9 mouse cellular contexts compared by ENCODE assay signal in genomic region chr12:91641133-91641532, GRCm38 (mm10). TPM values are rescaled to one million over a fixed set of nuclear protein-coding genes. Genes with fewer than 3 reads are reported as not detected.
A peak's percentile ranks its signal among the peaks of the same experiment; 100 is the strongest.
DNase-seq lines count a peak whose midpoint lies in the region; ATAC-seq and TF ChIP-seq lines count a peak whose summit lies in the region.
"Had no signal": no experiment of that assay in that cellular context is flagged by ENCODE, and none has a peak within 500 bp of the region (broad histone marks: within the 10 kb centered on the region; RNA-seq: fewer than 3 reads in every experiment).

No protein-coding gene starts in this region.

- peak overlapping the region; percentile 57 for H3K4me3 ChIP-seq in gastrocnemius, adult 2 months
- peak overlapping the region; percentile 12; the same call in 1 of the 2 replicates for H3K4me3 ChIP-seq in lung, postnatal 0 days (ENCODE audit: low read depth, low read length)
- no peak overlapping the region for H3K4me3 ChIP-seq in liver, embryonic 12.5 days
- H3K4me3 ChIP-seq: erythroblast, embryonic 14.5 days had no signal

- peak overlapping the region; percentile 44 for H3K4me2 ChIP-seq in lung, postnatal 0 days (replicated peaks; ENCODE audit: low read depth, low read length)
- peak overlapping the region; percentile 5; the same call in 1 of the 2 replicates for H3K4me2 ChIP-seq in liver, embryonic 12.5 days

- H3K9me3 ChIP-seq in lung, postnatal 0 days (ENCODE audit: low read length) = no peaks in the 10 kb centered on the region
- H3K9me3 ChIP-seq in liver, embryonic 12.5 days (replicated peaks) = no peaks in the 10 kb centered on the region

- TF ChIP-seq EP300 in lung, postnatal 0 days (IDR thresholded peaks at IDR 0.05) = no peak

- TF ChIP-seq CTCF in gastrocnemius, adult 2 months (IDR thresholded peaks at IDR 0.05) = no peak
- no peak for TF ChIP-seq CTCF in lung, postnatal 0 days (IDR thresholded peaks at IDR 0.05)

- H3K27ac ChIP-seq in gastrocnemius, adult 2 months = peak overlapping the region; percentile 56; the same call in 1 of the 2 replicates
- no peak overlapping the region for H3K27ac ChIP-seq in lung, postnatal 0 days (ENCODE audit: low read length)
- no peak overlapping the region for H3K27ac ChIP-seq in liver, embryonic 12.5 days

- H3K36me3 ChIP-seq in lung, postnatal 0 days (ENCODE audit: insufficient read depth, low read length) = no peaks in the 10 kb centered on the region
- peaks cover 60% of the 10 kb centered on the region for H3K36me3 ChIP-seq in liver, embryonic 12.5 days

- peaks cover 4% of the 10 kb centered on the region; the same call in 1 of the 2 replicates for H3K4me1 ChIP-seq in lung, postnatal 0 days (ENCODE audit: insufficient read depth, low read depth, low read length)
- H3K4me1 ChIP-seq in liver, embryonic 12.5 days = peaks cover 29% of the 10 kb centered on the region

- 61% methylated on average over 5 of the region's 7 CpGs for WGBS in lung, postnatal 0 days
- 68% methylated on average over 6 of the region's 7 CpGs for WGBS in liver, embryonic 12.5 days (ENCODE audit: insufficient replicate concordance)

- DNase-seq in gastrocnemius, adult 2 months = no peak
- no peak for DNase-seq in gastrocnemius, postnatal 36 days
- DNase-seq in lung, postnatal 0 days (ENCODE audit: low spot score) = no peak
- DNase-seq in lung, postnatal 36 days = no peak
- no peak for DNase-seq in right cerebral cortex, postnatal 10 days (ENCODE audit: low spot score in 2 of 2)
- no peak for DNase-seq in left cerebral cortex, adult 18-20 months (ENCODE audit: low spot score in 2 of 2)
- DNase-seq in B cell, adult 2 months = no peak

- no peak overlapping the region for H3K9ac ChIP-seq in lung, postnatal 0 days (replicated peaks; ENCODE audit: low read depth)
- no peak overlapping the region for H3K9ac ChIP-seq in liver, embryonic 12.5 days

- intact Hi-C loops in gastrocnemius, adult 2 months (cut with DNase I) = no loop called here
- intact Hi-C loops in gastrocnemius, postnatal 36 days (cut with DNase I) = loop anchor here (2.0 kb wide), 1 partner anchor 148 kb away; the partner anchor contains the start of gene Ston2

- H3K27me3 ChIP-seq in lung, postnatal 0 days (replicated peaks; ENCODE audit: insufficient read depth, low read length) = no peaks in the 10 kb centered on the region
- no peaks in the 10 kb centered on the region for H3K27me3 ChIP-seq in liver, embryonic 12.5 days (replicated peaks)

- ATAC-seq in lung, postnatal 0 days = no peak
- ATAC-seq in liver, embryonic 12.5 days = no peak

RNA-seq across cellular contexts. Expression of gene Gtf2a1, which starts 50.8 kb away (rescaled TPM):
- 10 to 100 TPM; 25.2 to 26.0 TPM for total RNA-seq in gastrocnemius, adult 2 months (2021)
- total RNA-seq in gastrocnemius, postnatal 36 days (2021) = 10 to 100 TPM; 18.5 to 20.9 TPM
- 25.0 and 30.3 TPM in 2 replicates for polyA plus RNA-seq in lung, postnatal 0 days (2015; fragmentation: Nextera tagmentation; extraction: Ambion mirVana)
- 28.0 and 29.3 TPM in 2 replicates for polyA plus RNA-seq in liver, embryonic 12.5 days (2016; fragmentation: Nextera tagmentation; extraction: Ambion mirVana)
- total RNA-seq in left cerebral cortex, adult 18-20 months (2021) = 10 to 100 TPM; 47.8 to 49.3 TPM
